Mouse (Mus musculus): Measurements from ENCODE around the gene Slc12a9. TPM values are rescaled to one million over a fixed set of nuclear protein-coding genes. Genes with fewer than 3 reads are reported as not detected.
A peak's percentile ranks its signal among the peaks of the same experiment; 100 is the strongest.

Gene Slc12a9
- polyA plus RNA-seq, 1 experiment from 2014 or later: 5.8 TPM

DNA sequence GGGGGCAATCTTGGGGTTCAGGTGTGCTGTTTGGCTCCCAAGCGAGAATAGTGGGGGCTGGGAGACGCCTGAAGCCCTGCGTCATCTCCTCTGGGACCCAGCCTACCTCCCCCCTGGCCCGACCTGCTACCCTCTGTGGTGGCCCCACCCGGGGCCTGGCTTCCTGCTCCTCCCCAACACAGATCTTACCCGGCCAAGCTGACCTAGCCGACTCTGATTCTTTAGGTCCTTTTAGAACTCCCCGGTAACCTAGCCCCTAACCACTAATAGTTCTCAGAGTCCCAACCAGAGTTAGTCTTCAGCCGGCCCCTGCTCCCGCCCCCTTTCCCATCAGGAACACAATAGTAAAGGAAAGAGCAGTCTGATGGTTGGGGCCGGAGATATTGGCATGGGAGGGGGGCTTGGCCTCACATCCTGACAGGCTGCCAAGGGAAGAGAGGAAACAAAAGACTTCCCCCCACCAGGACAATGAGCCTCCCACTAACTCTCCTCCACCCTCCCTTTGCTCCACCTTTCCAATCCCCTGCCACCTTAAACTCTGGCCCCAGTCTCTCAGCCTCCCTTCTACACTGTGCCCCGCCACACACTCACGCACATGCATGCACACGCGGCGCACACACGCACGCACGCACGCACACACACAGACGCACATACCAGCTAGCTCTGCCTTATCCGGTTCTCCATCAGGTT lies 6.0 kb upstream of the Slc12a9 start:
- DNase-seq (ENCODE audit: low spot score, missing footprints): peak; percentile 90
- 7% methylated on average over 22 of the region's 22 CpGs for WGBS

DNA sequence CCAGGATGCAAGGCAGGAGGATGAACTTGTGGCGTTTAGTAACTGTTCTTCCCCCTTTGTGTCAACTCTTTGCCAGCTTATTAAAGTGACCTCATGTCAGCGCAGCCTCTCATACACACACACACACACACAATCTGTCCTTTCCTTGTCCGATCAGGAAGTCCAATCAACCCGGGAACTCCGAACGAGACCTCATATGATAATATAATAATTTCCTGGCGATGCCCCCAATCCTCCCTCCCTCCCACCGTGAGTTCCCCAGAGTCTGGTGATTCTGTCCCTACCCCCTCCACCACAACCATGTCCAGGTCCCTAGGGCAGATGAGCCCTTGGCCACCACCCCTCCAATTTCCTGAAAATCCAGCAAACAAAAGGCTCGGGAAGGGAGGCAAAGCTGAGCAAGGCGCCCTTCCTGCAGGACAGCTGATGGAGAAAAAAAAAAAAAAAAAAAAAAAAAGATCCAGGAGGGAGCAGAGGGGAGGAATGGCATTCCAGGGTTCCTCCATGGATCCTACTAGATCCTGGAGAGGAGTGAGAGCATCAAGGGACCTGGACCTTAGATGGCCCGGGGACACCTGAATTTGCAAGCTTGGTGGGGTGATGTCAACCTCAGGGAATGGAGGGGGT lies 5.4 kb upstream of the Slc12a9 start:
- no peaks in the 10 kb centered on the region for H3K9me3 ChIP-seq (ENCODE audit: control insufficient read depth, low read length)
- peak overlapping the region; percentile 81 for H3K4me2 ChIP-seq
- peak; percentile 49 for ATAC-seq (ENCODE audit: low FRiP score)
- H3K4me3 ChIP-seq (ENCODE audit: low read depth, low read length): peak overlapping the region; percentile 39
- H3K4me1 ChIP-seq (ENCODE audit: control insufficient read depth, insufficient read depth, low read length): peaks cover 13% of the 10 kb centered on the region
- peak overlapping the region; percentile 68 for H3K27ac ChIP-seq (ENCODE audit: low read depth, low read length)
- no peaks in the 10 kb centered on the region for H3K27me3 ChIP-seq (ENCODE audit: control insufficient read depth, insufficient read depth, low read length)
- DNase-seq (ENCODE audit: low spot score, missing footprints): peak; percentile 93
- whole genome bisulfite sequencing: 1% methylated on average over 11 of the region's 11 CpGs
- H3K9ac ChIP-seq (ENCODE audit: low read length): peak overlapping the region; percentile 74
- H3K36me3 ChIP-seq (ENCODE audit: control insufficient read depth, insufficient read depth, low read length): no peaks in the 10 kb centered on the region

More for the DNA sequence above, 6.0 kb upstream of the Slc12a9 start:
- Histone ChIP-seq H3K9me3 (ENCODE audit: control insufficient read depth, low read length) (no peaks in the 10 kb centered on the region), H3K27me3 (ENCODE audit: control insufficient read depth, insufficient read depth, low read length) (no peaks in the 10 kb centered on the region), H3K27ac (ENCODE audit: low read depth, low read length) (peak overlapping the region; percentile 68; the same call in 1 of the 2 replicates), H3K4me2 (peak overlapping the region; percentile 81), H3K4me1 (ENCODE audit: control insufficient read depth, insufficient read depth, low read length) (peaks cover 13% of the 10 kb centered on the region), H3K9ac (ENCODE audit: low read length) (peak overlapping the region; percentile 74), H3K4me3 (ENCODE audit: low read depth, low read length) (peak overlapping the region; percentile 39), H3K36me3 (ENCODE audit: control insufficient read depth, insufficient read depth, low read length) (no peaks in the 10 kb centered on the region)
- peak; percentile 49 for ATAC-seq (ENCODE audit: low FRiP score)

DNA sequence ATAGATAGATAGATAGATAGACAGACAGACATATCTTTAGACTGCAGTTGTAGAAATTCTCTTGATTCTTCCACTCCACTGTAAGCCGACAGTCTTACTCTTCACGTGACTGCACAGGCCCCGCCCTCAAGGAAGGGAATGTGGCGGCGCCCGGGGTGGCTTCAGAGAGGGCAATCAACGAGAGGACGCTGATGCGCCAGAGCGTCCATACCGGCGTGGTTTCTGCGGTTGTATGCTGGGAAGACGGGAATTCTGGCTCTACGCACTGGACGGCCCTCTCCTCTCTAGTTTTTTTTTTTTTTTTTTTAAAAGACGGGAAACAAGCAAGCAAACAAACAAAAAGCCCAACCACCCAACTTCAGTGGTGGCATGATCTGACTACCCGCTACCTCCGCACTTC lies 4.9 kb upstream of the Slc12a9 start:
- Histone ChIP-seq H3K36me3 (ENCODE audit: control insufficient read depth, insufficient read depth, low read length) (no peaks in the 10 kb centered on the region), H3K27ac (ENCODE audit: low read depth, low read length) (peak overlapping the region; percentile 68), H3K27me3 (ENCODE audit: control insufficient read depth, insufficient read depth, low read length) (no peaks in the 10 kb centered on the region), H3K4me2 (peak overlapping the region; percentile 81), H3K4me3 (ENCODE audit: low read depth, low read length) (peak overlapping the region; percentile 39), H3K4me1 (ENCODE audit: control insufficient read depth, insufficient read depth, low read length) (peaks cover 13% of the 10 kb centered on the region), H3K9ac (ENCODE audit: low read length) (peak overlapping the region; percentile 74), H3K9me3 (ENCODE audit: control insufficient read depth, low read length) (no peaks in the 10 kb centered on the region)
- DNase-seq (ENCODE audit: low spot score, missing footprints): peak; percentile 96
- under 1% methylated on average over 18 of the region's 19 CpGs for WGBS
- ATAC-seq (ENCODE audit: low FRiP score): peak; percentile 76

DNA sequence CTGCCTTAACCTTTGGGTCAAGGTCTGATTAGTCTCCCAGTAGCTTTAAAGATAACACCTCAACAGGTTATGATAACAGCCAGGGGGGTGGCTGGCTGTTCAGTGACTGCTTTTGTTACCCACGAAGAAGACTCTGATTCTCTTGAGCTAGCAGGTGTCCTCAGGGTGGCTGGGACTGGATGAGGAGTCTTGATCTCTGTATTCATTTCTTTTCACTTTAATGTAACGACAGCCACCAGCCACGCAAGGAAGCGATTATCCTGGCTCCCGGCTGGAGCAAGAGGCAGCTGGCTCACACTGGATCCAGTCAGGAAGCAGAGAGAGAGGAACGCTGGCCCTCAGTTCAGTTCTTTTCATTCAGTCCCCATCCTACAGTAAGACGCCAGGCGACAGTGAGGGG lies 3.8 kb upstream of the Slc12a9 start:
- WGBS: 51% methylated on average over 8 of the region's 8 CpGs
- Histone ChIP-seq H3K4me3 (ENCODE audit: low read depth, low read length) (no peak overlapping the region), H3K27ac (ENCODE audit: low read depth, low read length) (no peak overlapping the region), H3K36me3 (ENCODE audit: control insufficient read depth, insufficient read depth, low read length) (no peaks in the 10 kb centered on the region), H3K4me1 (ENCODE audit: control insufficient read depth, insufficient read depth, low read length) (peaks cover 17% of the 10 kb centered on the region), H3K4me2 (no peak overlapping the region), H3K27me3 (ENCODE audit: control insufficient read depth, insufficient read depth, low read length) (no peaks in the 10 kb centered on the region), H3K9ac (ENCODE audit: low read length) (no peak overlapping the region), H3K9me3 (ENCODE audit: control insufficient read depth, low read length) (no peaks in the 10 kb centered on the region)
- DNase-seq (ENCODE audit: low spot score, missing footprints) (no peak), ATAC-seq (ENCODE audit: low FRiP score) (no peak)

DNA sequence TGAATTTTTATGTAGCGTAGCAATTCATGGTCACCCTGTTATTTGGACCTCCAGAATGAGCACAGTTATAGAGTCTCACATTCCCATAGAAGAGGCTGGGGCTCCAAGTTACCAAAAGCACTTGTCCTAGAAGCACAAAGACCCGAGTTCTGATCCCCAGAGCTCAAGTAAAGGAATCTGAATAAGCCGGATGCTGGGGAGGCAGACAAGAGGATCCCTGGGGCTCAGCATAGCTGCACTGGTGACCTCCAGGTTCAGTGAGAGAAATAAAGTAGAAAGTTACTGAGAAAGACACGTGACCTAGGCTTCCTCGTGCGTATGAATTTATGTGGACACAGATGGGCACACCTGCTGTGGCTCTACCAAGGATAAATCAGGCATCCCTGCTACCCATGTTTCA lies 1.7 kb upstream of the Slc12a9 start:
- Histone ChIP-seq H3K4me1 (ENCODE audit: control insufficient read depth, insufficient read depth, low read length) (peaks cover 17% of the 10 kb centered on the region), H3K4me2 (no peak overlapping the region), H3K27ac (ENCODE audit: low read depth, low read length) (no peak overlapping the region), H3K27me3 (ENCODE audit: control insufficient read depth, insufficient read depth, low read length) (no peaks in the 10 kb centered on the region), H3K36me3 (ENCODE audit: control insufficient read depth, insufficient read depth, low read length) (no peaks in the 10 kb centered on the region), H3K9ac (ENCODE audit: low read length) (no peak overlapping the region), H3K4me3 (ENCODE audit: low read depth, low read length) (no peak overlapping the region), H3K9me3 (ENCODE audit: control insufficient read depth, low read length) (no peaks in the 10 kb centered on the region)
- ATAC-seq (ENCODE audit: low FRiP score) (no peak), DNase-seq (ENCODE audit: low spot score, missing footprints) (no peak)
- 60% methylated on average over 6 of the region's 6 CpGs for WGBS

DNA sequence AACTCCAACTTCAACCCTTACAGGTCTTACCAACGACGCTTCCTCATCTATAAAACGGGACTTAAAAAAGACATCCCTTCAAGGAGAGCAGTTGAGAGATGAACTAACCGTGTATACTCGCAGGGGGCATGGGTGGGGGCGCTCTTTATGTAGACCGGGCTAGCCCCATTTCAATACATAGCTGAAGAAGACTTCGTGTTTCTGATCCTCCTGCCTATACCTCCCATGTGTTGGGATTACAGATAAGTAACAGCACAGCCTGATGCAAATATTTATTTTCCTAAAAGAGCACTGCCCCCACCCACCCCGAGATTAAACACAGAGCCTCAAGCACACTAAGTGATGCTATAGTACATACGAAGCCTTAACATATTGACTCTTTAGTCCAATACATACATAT lies 920 bp upstream of the Slc12a9 start:
- no peaks in the 10 kb centered on the region for H3K27me3 ChIP-seq (ENCODE audit: control insufficient read depth, insufficient read depth, low read length)
- 64% methylated on average over 10 of the region's 10 CpGs for WGBS
- no peaks in the 10 kb centered on the region for H3K9me3 ChIP-seq (ENCODE audit: control insufficient read depth, low read length)
- H3K4me2 ChIP-seq: peak overlapping the region; percentile 97; the same call in 1 of the 2 replicates
- DNase-seq (ENCODE audit: low spot score, missing footprints) (no peak), ATAC-seq (ENCODE audit: low FRiP score) (no peak)
- H3K27ac ChIP-seq (ENCODE audit: low read depth, low read length): no peak overlapping the region
- H3K4me3 ChIP-seq (ENCODE audit: low read depth, low read length): no peak overlapping the region
- no peaks in the 10 kb centered on the region for H3K36me3 ChIP-seq (ENCODE audit: control insufficient read depth, insufficient read depth, low read length)
- H3K9ac ChIP-seq (ENCODE audit: low read length): no peak overlapping the region
- H3K4me1 ChIP-seq (ENCODE audit: control insufficient read depth, insufficient read depth, low read length): peaks cover 11% of the 10 kb centered on the region

DNA sequence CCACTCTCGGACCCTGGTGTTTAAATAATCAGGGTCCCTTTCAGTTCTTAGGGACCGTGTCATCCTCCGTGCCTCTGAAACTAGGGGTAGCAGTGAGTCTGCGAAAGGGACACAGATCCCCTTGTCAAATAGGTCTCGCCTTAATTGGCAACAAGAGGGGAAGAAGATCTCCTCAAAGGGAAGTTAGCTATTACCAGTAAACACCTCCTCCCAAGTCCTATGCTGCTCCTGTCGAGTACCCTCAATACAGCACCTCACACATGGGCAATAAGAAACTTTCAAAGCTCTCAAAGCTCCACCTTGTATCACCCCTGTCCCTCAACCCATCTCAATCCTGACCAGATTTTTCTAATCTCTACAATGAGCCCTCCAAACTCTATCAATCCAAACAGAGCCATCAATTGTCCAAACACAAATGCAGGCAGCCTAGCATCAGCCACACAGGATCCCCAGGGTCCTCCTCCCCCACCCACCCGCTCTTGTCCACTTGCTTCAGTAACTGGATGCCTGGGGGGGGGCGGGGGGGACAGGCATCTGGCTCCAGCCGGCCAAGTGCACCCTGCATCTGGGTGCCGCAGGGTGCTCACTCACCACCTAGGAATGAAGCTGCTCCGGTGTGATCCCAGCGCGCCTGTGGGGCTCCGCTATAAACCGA lies 413 bp downstream of the Slc12a9 start:
- no peaks in the 10 kb centered on the region for H3K27me3 ChIP-seq (ENCODE audit: control insufficient read depth, insufficient read depth, low read length)
- H3K9me3 ChIP-seq (ENCODE audit: control insufficient read depth, low read length): no peaks in the 10 kb centered on the region
- H3K9ac ChIP-seq (ENCODE audit: low read length): peak overlapping the region; percentile 61
- H3K27ac ChIP-seq (ENCODE audit: low read depth, low read length): no peak overlapping the region
- DNase-seq (ENCODE audit: low spot score, missing footprints) (peak; percentile 86), ATAC-seq (ENCODE audit: low FRiP score) (peak; percentile 68)
- H3K4me2 ChIP-seq: peak overlapping the region; percentile 97
- H3K36me3 ChIP-seq (ENCODE audit: control insufficient read depth, insufficient read depth, low read length): no peaks in the 10 kb centered on the region
- 19% methylated on average over 15 of the region's 15 CpGs for WGBS
- peak overlapping the region; percentile 48 for H3K4me3 ChIP-seq (ENCODE audit: low read depth, low read length)
- H3K4me1 ChIP-seq (ENCODE audit: control insufficient read depth, insufficient read depth, low read length): peaks cover 4% of the 10 kb centered on the region

DNA sequence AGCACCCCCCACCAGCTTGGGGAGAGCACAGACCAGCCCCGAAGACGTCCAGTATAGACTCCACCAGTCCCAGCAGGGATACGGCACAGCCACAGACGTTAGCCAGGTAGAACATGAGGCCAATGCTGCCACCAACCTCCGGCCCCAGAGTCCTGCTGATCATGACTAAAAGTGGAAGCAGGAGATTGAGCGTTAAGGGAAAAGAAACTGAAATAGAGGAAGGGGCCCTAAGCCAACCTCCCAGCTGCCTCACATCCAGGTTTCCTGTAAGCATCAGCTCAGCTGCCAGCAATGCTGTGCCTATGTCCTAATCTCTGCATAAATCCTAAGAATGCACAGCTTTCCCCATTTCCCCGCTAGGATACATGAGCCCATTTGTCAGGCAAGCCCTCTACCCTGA lies 2.5 kb downstream of the Slc12a9 start:
- no peaks in the 10 kb centered on the region for H3K27me3 ChIP-seq (ENCODE audit: control insufficient read depth, insufficient read depth, low read length)
- WGBS: 88% methylated on average over 7 of the region's 7 CpGs
- no peaks in the 10 kb centered on the region for H3K36me3 ChIP-seq (ENCODE audit: control insufficient read depth, insufficient read depth, low read length)
- H3K9me3 ChIP-seq (ENCODE audit: control insufficient read depth, low read length): no peaks in the 10 kb centered on the region
- H3K4me2 ChIP-seq: no peak overlapping the region
- no peak for ATAC-seq (ENCODE audit: low FRiP score)
- no peak for DNase-seq (ENCODE audit: low spot score, missing footprints)
- H3K9ac ChIP-seq (ENCODE audit: low read length): no peak overlapping the region
- H3K27ac ChIP-seq (ENCODE audit: low read depth, low read length): no peak overlapping the region
- H3K4me3 ChIP-seq (ENCODE audit: low read depth, low read length): no peak overlapping the region
- peaks cover 4% of the 10 kb centered on the region for H3K4me1 ChIP-seq (ENCODE audit: control insufficient read depth, insufficient read depth, low read length)

DNA sequence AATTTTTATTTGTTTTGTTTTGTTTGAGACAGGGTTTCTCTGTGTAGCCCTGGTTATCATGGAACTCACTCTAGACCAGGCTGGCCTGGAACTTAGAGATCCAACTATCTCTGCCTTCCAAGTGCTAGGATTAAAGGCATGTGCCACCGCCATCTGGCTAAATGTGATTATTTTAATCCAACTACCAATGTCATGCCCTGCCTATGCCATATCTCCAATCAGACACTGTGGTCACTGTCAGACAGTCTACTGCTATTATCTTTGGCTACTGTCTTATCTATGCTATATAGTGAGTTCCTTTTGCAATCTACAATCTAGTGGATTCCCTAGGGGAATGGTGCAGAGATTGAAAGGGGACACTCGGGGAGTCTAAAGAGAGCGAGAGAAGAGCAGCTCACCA lies 12.4 kb downstream of the Slc12a9 start:
- no peaks in the 10 kb centered on the region for H3K27me3 ChIP-seq (ENCODE audit: control insufficient read depth, insufficient read depth, low read length)
- no peak for DNase-seq (ENCODE audit: low spot score, missing footprints)
- H3K4me3 ChIP-seq (ENCODE audit: low read depth, low read length): no peak overlapping the region
- 90% methylated on average over 3 of the region's 3 CpGs for WGBS
- ATAC-seq (ENCODE audit: low FRiP score): no peak
- H3K4me1 ChIP-seq (ENCODE audit: control insufficient read depth, insufficient read depth, low read length): no peaks in the 10 kb centered on the region
- H3K9ac ChIP-seq (ENCODE audit: low read length): no peak overlapping the region
- H3K27ac ChIP-seq (ENCODE audit: low read depth, low read length): no peak overlapping the region
- H3K36me3 ChIP-seq (ENCODE audit: control insufficient read depth, insufficient read depth, low read length): no peaks in the 10 kb centered on the region; the same call in 1 of the 2 replicates
- H3K9me3 ChIP-seq (ENCODE audit: control insufficient read depth, low read length): no peaks in the 10 kb centered on the region
- no peak overlapping the region for H3K4me2 ChIP-seq

All from midbrain, embryonic 11.5 days (tissue).